Mouse (Mus musculus): ENCODE data around the gene Olfm4. TPM values are rescaled to one million over a fixed set of nuclear protein-coding genes. Genes with fewer than 3 reads are reported as not detected.

Olfm4 gene
- polyA plus RNA-seq, 1 experiment from 2014 or later: 7.1 TPM

- DNase-seq (ENCODE audit: low spot score): no peak
Observed at GRCm38 (mm10) chr14:80026078-80026477, 42.2 kb downstream of the Olfm4 start.

GRCm38 (mm10) chr14:80029297-80030001 lies 45.6 kb downstream of the Olfm4 start:
- no peak for DNase-seq (ENCODE audit: low spot score)

- no peak for DNase-seq (ENCODE audit: low spot score)
Observed at GRCm38 (mm10) chr14:80039645-80040272, 55.9 kb downstream of the Olfm4 start.

GRCm38 (mm10) chr14:80046104-80046734 lies 62.3 kb downstream of the Olfm4 start:
- DNase-seq (ENCODE audit: low spot score): no peak

- DNase-seq (ENCODE audit: low spot score): no peak
Observed at GRCm38 (mm10) chr14:80047368-80048101, 63.7 kb downstream of the Olfm4 start.

GRCm38 (mm10) chr14:80055725-80056124 lies 71.8 kb downstream of the Olfm4 start:
- DNase-seq (ENCODE audit: low spot score): no peak

GRCm38 (mm10) chr14:80061686-80062085 lies 77.8 kb downstream of the Olfm4 start:
- DNase-seq (ENCODE audit: low spot score): no peak

- no peak for DNase-seq (ENCODE audit: low spot score)
Observed at GRCm38 (mm10) chr14:80062896-80063295, 79.0 kb downstream of the Olfm4 start.

- no peak for DNase-seq (ENCODE audit: low spot score)
Observed at GRCm38 (mm10) chr14:80070580-80070979, 86.7 kb downstream of the Olfm4 start.

Other genes with a start within 250 kb of the Olfm4 start
- 0.23 and 0.28 TPM in 2 replicates for gene Pcdh8, start 212.8 kb upstream of the Olfm4 start, polyA plus RNA-seq (2015; fragmentation: Nextera tagmentation; extraction: Ambion mirVana)

Measured in thymus, postnatal 0 days (tissue).